Mouse (Mus musculus) right cerebral cortex, adult 2 months (tissue): ENCODE results near the gene Agbl3.

ENCODE experiments used
- DNase-seq, 2 experiments: peaks; one replicate each; pipeline ENCODE4 v3.0.0; 2021 to 2022; ENCODE audit warnings: low spot score in 2 of 2

The Agbl3 gene

DNA sequence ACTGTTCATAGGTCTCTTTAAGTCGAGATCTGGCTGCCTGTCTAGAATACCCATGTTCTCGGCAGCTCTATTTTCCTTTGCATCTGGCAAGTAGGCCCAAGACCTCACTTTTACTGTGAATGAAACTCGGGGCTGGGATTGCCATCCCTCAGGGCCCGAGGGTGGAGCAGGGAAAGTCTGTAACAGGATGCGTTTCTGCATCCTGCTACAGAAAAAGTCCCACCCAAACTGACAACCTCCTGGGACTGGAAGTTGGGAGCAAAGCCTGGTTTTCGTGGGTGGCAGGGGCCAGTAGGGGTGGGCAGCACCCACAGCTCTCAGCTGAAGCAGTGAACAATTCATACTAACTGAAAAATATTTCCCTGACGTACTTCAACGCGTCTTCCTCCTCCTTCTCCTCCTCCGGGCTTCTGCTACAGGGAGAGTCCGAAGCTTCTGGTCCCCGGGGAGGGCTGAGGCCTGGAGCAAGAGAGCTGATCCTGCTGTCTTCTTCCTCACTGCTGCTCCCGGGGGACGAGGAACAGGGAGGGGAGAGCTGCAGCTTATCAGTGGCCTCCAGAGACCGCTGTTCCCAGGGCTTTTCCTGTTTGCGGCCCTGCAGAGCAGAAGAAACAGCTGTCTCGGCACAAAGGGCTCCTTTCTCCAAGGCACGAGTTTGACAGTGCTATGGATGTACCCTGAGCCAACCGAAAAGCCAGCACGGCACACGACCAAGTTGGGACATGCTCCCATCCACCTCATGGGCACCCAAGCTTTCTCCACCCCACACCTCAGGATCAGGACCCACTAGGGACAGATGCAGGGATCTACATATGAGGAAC lies 94.1 kb downstream of the Agbl3 start:
- no peak for DNase-seq

DNA sequence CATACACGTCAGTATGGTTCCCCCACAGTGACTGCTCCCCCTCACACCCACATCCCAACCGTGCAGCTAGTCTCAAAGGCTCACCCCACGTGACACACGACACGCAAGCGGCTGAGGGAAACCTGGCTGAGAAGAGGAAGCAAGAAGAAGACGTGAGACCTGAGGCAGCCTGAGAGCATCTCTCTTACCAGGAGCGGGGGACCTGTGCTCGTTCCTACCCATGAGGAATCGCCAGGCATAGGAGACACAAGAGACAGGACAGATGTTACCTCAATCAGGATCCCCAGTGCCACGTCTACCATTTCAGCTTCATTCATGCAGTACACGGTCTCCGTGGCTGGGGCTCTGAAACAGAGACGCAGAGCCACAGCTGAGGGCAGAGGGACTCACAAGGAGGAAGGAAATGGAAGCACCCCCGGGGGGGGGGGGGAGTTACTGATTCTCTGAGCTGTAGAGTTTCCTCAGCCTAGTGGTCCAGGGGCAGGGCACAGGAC lies 95.1 kb downstream of the Agbl3 start:
- peak in 1 of 2 experiments; percentile 44 for DNase-seq

DNA sequence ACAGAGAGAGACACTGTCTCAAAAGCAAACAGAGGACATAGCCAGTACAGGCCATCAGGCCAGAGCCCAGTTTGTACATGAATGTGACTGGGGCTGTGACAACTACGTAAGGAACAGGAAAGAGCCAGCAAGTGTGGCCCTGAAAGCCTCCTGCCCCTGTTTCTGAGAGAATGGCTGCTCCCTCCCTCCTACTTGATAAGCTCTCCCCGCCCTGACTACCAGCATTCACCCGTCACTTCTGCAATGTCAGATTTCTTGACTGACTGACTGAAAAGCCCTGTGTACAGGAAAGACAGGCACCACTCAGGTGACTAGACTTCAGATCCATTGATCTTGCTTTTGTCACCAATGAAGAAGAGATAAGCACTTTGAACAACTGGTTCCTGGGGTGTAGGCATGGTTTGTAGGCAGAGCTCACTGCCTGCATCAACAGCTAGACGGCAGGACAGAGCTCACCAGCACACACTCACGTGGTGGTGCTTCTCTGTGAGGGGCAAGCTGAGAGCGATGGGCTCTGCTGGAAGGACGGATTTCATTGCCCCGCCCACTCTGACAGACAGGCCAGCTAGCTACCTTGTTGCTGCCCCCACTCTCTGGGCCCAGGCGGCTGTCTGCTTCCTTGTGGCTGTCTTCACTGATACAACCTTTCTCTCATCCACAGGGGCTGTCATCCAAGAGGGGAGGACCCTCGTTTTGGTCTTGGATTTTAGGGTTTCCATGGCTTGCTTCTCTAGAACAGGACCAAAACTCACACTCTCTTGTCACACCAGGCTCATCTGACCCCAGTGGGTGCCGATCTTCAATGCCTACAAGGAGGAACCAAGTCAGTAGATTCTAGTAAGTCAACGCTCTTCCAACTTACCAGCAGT lies 96.0 kb downstream of the Agbl3 start:
- DNase-seq = no peak

DNA sequence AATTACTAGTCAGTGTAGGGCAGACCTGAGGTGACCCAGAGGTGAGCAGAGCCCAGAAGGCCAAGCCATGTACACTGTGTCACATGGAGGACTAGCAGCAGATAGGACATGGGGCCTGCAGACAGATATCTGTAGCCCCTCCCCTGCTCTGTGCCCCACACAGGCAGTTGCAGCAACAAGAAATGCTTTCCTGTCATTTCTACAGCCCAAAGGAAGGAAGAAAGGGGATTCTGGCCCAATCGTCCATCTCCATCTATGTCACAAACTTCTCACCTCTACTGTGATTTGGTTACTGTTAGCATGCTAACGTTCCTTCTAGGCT lies 96.6 kb downstream of the Agbl3 start:
- DNase-seq = no peak

DNA sequence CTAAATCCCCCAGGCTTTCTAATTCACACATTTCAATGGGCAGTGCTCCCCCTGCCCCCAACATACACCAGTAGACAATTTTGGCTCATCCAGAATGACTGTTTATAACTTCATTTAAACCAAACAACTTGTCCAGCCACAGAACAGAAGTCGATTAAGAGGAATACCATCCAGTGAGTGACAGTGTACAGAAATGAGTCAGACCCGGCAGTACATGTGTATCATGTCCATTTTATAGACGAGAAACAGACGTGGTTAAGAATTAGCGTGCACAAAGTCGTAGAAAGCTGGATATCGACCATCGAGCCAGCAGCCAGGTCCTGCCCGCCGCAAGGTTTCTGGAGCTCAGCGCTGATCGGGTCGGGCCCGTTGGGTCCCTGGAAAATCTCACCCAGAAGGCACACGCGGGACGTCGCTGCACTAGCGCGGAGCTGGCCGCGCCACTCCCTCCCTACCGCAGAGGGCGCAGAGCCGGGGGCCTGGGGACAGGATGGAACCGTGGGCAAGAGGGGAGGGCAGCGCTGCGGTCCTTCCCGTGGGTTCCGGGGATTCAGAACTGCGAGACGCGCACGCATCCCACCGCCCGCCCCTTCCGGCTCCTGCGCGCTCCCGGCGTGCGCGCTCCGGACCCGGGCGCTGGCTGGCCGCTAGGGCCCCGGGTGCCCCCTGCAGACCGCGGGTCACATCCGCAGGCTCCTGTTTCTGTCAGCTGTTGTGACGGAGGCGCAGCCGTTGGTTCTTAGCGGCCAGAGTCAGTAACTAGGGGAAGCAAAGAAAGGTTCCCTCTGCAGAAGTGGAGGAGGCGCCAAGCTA lies 97.5 kb downstream of the Agbl3 start, which contains the start of gene Cyren:
Cyren (minus strand) TSS at position 552 of the 813 bp plus-strand sequence.
- peak; percentile 82 to 87 for DNase-seq

DNA sequence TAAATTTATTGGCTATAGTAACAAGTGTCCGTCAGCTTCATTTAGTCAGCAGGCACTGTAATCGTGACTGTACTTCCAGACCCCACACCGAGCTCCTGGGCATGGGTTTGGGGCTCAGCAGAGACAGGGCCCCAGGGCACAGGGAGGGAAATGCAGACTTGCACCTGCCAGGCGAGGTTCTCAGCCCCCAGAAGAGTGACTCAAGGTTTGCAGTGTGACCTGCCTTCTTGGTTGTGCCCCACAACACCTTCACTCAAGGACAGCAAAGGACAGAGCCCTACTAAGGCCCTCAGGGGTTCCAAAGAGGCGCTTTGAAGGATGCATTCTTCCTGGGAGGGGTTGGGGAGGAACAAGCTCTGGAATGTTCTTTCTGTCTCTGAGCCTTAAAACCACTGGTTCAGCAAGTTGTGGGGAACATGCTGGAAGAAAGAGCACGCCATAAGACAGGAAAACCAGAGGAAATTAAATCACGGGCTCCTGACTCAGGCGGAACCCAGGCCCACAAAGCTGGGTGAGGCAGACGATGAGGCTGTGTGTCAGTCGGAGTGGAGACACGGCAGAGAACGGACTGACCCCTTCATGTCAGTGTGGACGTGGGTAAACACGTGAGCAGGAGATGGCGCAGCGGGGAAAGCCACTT lies 99.0 kb downstream of the Agbl3 start:
- DNase-seq = no peak

DNA sequence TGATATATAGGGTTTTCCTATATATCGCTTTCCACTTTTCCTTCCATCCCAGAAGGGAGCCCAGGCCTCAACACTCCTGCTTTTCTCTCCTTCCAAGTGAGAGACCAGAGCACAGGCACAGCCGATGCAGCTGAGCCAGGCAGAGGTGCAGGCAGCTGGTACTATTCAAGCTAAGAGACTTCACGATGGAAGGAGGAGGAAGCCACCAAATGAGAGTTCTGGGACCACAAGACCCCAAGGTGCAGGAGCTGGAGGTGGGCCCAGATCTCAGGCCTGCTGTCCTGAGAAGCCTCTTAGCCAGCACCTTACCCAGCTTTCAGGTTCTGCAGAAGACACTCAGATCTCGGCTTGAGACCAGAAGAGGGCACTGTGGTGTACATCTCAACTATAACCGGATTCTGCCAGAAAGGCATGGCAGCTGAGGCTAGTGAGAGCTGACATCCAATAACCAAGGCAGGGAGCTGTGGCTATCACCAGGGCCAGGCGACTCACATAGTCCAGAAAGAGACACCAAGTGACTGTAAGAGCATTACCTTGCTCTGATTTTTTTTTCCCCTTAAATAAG lies 99.8 kb downstream of the Agbl3 start:
- DNase-seq = peak; percentile 70 to 76

DNA sequence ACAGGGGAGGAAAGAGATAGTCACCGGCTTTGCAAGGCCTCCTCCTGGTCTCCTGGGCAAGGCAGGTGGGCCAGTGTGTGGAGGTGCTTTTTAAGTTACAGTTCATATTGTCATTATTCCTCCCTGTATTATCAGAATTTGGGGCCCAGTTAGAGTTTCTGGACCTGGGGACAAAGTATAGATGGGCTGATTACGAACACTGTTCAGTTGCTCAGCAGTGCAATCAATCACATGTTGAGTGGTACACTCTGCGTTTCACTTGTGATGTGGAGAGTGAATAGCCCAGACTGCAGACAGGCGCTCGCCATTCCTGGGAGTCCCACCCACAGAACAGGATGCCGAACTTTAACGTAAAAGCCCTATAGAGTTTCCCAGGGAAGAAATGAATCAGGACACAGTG lies 104.5 kb downstream of the Agbl3 start:
- DNase-seq = no peak

DNA sequence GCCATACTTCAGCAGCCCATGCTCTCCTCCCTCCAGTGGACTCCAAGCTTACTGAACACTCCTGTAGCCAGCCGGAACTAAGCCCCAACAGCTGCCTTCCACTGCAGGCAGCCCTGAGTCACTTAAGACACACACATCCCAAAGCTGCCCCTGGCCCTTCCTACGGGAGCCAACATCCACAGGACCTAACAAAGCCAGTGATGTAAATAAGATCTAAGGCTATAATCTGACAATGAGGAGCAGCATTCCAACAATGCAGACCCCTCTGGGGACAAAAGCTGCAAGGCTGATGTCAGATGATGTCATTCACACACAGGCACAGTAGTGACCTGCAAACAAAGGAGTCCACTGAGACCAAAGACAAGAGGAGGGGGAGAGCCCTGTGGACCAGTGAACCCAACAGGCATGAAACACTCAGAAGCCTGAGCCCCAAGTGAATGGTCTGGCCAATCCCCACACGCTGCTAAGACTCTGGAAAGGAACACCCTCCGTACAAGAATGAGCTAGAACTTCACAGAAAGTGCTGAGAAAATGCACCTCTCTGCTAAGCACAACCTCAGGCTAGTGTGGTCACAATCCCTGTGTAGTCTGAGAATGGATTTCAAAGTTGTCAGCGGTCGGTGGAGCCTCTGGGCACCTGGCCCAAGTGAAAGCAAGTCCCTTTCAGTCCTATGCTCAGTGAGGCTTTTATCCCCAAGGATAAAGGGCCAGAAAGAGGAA lies 107.1 kb downstream of the Agbl3 start:
- DNase-seq = no peak

DNA sequence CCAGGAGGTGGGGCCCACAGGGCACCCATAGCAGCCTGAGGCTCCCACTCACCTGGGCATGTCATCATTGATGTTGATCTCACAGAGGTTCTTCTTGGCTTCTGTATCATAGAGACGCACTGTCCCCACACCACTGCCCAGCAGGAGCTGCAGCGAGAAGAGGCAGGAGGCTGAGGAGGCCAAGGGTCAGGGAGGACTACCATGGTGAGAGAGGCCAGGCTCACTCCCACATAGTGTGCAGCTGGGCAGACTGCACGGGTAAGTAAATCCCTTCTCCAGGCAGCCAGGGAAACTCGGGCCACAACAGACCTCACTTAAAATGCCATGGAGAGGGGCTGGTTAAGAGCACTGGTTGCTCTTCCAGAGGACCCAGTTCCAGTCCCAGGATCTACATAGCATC lies 109.0 kb downstream of the Agbl3 start:
- DNase-seq = no peak

DNA sequence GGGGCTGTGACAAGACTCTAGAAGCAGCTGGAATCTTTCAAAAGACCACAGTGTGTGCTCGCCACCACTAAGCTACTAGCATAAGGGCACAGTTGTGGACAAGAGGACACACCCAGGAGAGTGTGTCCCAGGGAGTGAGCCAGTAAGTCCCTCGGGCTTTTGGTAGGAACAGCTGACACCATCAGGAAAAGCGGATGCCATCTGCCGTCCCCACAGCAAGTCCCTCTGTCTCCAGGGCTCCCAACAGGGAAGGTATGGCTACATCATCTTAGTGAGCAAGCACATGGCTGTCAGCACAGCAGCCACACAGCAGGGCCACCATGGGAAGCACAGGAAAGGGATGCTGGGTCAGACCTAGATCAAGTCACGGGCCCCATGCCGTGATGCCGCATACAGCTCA lies 115.3 kb downstream of the Agbl3 start:
- no peak for DNase-seq

DNA sequence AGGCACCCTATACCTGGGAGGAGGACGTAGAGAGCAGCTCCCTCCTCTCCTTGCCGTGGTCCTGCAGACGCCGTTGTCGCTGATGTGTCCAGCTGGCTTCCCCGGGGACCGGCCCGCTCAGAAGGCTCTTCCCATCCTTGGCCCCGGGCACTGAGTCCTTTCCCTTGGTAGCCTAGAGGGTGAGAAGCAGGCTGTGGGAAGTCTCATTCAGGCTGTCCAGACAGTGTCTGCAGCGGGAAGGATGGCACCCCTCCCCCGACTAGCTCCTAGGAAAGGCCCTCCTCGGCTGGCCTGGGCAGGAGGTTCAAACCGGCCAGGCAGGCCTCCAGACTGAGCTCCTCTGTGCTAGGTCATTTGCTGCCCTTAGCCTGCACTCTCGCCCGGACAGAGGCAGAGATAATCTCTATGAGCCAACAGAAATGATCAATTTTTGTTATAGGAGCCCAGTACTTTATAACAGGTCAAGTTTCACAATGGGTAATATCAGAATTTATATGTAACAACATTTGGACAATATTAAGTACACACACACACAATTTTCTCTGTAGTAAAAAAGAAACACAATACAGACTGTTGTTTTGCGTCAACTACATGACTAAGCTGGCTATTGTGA lies 116.0 kb downstream of the Agbl3 start:
- no peak for DNase-seq

DNA sequence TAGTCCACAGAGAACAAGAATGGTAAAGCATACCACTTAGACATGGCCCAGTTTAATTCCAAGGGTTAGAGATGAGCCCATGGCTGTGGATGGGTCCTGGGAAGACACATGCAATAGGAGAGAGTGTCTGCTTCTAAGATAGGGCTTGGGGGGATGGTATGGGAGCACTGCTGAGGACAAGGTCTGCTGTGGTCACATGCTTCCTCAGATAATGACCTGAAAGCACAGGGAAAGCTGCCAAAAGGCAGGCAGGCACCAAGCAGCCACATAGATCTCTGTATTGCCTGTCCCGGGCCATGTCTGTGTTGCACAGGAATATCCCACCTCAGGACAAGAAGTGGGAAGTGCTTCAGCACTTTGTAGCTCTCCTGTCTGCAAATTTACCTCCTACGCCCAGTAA lies 118.9 kb downstream of the Agbl3 start:
- no peak for DNase-seq

DNA sequence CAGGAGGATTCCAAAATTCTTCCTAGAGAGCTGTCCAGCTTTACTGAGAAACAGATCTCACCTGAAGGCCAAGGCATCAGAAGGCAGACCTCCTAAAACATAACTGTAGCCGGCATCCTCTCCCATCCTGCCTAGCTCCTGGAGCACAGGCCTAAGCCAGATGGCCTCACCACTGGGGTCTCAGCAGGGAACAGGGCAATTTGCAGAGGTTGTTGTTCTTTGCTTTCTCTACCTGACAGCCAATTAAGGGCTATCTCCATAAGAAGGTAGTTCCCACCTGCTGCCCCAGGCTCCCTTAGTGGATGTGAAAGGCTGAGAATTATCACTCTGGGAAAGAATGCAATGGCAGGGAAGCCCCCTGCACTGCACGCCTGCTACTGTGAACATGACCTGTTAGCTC lies 120.8 kb downstream of the Agbl3 start:
- no peak for DNase-seq

DNA sequence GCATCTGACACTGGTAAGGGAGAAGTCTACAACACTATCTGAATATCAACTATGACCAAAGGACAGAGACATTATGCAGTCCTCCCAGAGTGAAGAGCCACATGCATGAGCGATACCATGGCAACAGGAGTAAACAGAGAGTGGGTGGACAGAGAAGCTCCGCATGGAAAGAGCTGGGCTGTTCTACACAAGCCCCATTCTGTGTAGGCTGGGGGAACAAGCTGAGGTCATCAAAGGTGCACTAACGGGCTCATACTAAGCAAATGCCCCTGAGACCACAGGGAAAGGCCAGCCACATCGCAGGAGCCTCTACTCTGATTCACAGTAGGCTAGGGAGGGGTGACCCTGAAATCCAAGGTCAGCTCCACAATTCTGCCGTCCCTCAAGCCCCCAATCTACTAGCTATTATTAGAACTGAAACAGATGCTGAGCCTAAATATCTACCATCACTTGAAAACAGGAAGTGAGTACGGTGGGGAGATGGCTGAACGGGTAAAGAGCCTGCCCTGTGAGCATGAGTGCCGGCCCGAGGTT lies 121.7 kb downstream of the Agbl3 start:
- DNase-seq = no peak

DNA sequence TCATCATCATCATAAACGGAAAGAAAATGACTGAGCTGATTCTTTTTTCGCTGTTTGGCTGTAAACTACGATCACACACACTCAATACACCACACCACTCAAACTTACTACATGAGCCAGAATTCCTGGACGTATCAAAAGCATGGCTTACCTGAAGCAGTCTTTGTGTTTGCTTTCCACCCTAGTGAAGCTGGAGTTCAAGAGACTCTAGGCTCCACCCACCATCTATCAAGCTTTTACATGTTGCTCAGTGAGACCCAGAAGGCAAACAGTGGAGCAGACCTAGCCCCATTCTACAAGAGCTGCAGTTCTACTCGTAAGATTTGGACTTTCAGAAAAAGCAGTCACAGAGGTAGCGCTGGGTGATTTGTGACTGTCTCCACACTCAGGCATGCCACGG lies 122.3 kb downstream of the Agbl3 start:
- no peak for DNase-seq

DNA sequence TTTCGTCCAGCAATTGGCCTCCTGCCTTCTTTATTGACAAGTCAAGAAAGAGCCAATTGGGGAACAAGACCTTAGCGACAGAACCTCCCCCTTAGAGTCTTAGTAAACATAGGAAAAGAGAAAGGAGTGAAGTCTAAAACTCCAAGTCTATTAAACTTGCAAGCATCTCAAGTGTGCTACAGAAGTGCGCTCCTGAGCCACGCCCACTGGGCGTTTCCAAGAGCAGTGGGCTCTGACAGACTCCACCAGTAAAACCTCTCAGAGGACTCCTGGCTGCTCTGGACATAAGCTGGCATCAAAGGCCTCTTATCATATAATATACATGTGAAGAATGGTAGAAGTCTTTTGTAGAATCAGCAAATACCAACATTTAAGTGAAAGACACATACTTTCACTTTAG lies 123.2 kb downstream of the Agbl3 start:
- DNase-seq = no peak

DNA sequence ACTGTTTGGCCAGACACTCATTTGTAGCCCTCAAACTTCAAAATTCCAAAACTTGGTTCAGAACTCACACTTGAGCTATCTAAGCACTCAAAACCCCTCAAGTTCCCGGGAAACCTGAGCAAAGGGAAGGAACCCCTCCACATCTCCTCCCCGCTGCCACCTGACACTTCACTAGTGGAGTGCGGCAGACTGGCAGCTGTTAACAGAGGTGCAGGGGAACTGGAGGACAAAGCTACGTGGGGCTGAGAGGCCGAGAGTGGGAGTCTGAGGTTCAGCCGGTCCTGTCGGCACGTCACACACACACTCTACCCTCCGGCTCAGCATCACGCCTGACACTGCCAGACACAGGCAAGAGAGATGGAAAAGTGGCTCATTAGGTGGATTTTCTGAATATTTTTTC lies 123.6 kb downstream of the Agbl3 start:
- no peak for DNase-seq

DNA sequence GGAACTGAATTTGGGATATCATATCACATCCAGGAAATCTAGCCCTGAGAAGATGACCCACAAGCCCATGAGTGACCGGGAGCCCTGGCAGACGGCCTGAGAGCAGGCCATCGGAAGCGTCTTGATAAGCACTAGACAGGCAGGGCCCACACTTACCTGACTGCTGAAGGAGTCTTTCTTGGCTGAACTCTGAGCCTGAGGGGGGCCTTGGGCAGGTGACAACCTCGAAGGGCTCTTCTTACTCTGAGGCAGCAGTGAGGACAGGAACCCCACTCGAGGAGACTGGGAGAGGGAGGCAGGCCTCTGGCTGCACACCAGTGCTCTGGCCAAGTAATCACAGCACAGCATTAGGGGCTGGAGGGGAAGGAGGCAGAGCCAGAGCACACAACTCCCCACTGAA lies 124.1 kb downstream of the Agbl3 start:
- DNase-seq = no peak

DNA sequence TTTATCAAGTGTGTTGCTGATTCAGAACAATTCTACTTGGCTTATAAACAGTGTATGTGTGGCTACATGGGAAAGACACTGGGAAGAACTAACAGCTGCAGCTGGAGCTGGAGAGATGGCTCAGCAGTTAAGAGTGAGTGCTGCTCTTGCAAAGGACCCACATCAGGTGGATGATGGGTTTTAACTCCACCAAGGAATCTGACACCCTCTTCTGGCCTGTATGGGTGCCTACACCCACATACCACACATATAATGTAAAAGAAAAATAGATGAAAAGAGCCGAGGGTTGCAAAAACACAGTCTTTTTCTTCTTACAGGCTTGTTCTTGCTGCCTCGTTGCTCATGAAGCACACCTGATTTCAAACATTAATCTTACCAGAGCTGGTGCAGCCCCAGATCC lies 125.9 kb downstream of the Agbl3 start:
- DNase-seq = no peak
